Mouse (Mus musculus): Measurements from ENCODE around the gene Cphx2. TPM values are rescaled to one million over a fixed set of nuclear protein-coding genes. Genes with fewer than 3 reads are reported as not detected.
"Not testable (repeated sequence)": the region's sequence is repeated elsewhere in the genome, so short reads cannot be mapped to it uniquely, and the experiment has no call there.

Cphx2 gene
- not detected in 2 replicates for polyA plus RNA-seq (2014; fragmentation: Nextera tagmentation; extraction: Ambion mirVana)

GRCm38 (mm10) chr14:26081216-26081615 lies at the start of gene Cphx2:
TSS of gene Cphx2 (plus strand) at chr14:26081516.
- not testable (repeated sequence) for H3K27ac ChIP-seq (replicated peaks; ENCODE audit: low read depth, low read length); H3K27me3 ChIP-seq (ENCODE audit: control insufficient read depth, insufficient read depth, low read length); H3K36me3 ChIP-seq (replicated peaks; ENCODE audit: control insufficient read depth, insufficient read depth, low read depth, low read length); DNase-seq (ENCODE audit: low spot score); ATAC-seq (replicated peaks; ENCODE audit: insufficient number of reproducible peaks, low FRiP score, low TSS enrichment, low read depth); H3K9ac ChIP-seq (replicated peaks; ENCODE audit: low read length); H3K4me1 ChIP-seq (ENCODE audit: control insufficient read depth, insufficient read depth, low read length); H3K4me3 ChIP-seq (ENCODE audit: low read depth, low read length); H3K9me3 ChIP-seq (replicated peaks; ENCODE audit: control insufficient read depth, low read length); H3K4me2 ChIP-seq (ENCODE audit: low read depth, low read length)
- WGBS = no CpG with 5 or more reads among the region's 6 CpGs

- DNase-seq (ENCODE audit: low spot score); ATAC-seq (replicated peaks; ENCODE audit: insufficient number of reproducible peaks, low FRiP score, low TSS enrichment, low read depth); H3K4me2 ChIP-seq (ENCODE audit: low read depth, low read length); H3K36me3 ChIP-seq (replicated peaks; ENCODE audit: control insufficient read depth, insufficient read depth, low read depth, low read length); H3K9me3 ChIP-seq (replicated peaks; ENCODE audit: control insufficient read depth, low read length); H3K9ac ChIP-seq (replicated peaks; ENCODE audit: low read length); H3K4me1 ChIP-seq (ENCODE audit: control insufficient read depth, insufficient read depth, low read length); H3K27me3 ChIP-seq (ENCODE audit: control insufficient read depth, insufficient read depth, low read length); H3K27ac ChIP-seq (replicated peaks; ENCODE audit: low read depth, low read length); H3K4me3 ChIP-seq (ENCODE audit: low read depth, low read length): not testable (repeated sequence)
- WGBS = no CpG with 5 or more reads among the region's 3 CpGs
These were observed 47.0 kb upstream of the Cphx2 start for GRCm38 (mm10) chr14:26034364-26034763.

GRCm38 (mm10) chr14:26035439-26035838 lies 45.9 kb upstream of the Cphx2 start:
- WGBS = no CpG with 5 or more reads among the region's 6 CpGs
- not testable (repeated sequence) for ATAC-seq (replicated peaks; ENCODE audit: insufficient number of reproducible peaks, low FRiP score, low TSS enrichment, low read depth); H3K9ac ChIP-seq (replicated peaks; ENCODE audit: low read length)

GRCm38 (mm10) chr14:26042611-26043010 lies 38.7 kb upstream of the Cphx2 start, which contains the start of gene Gm9780:
TSS of gene Gm9780 (minus strand) at chr14:26042711.
- H3K36me3 ChIP-seq (replicated peaks; ENCODE audit: control insufficient read depth, insufficient read depth, low read depth, low read length); H3K4me1 ChIP-seq (ENCODE audit: control insufficient read depth, insufficient read depth, low read length); ATAC-seq (replicated peaks; ENCODE audit: insufficient number of reproducible peaks, low FRiP score, low TSS enrichment, low read depth); H3K27ac ChIP-seq (replicated peaks; ENCODE audit: low read depth, low read length); H3K27me3 ChIP-seq (ENCODE audit: control insufficient read depth, insufficient read depth, low read length); H3K4me3 ChIP-seq (ENCODE audit: low read depth, low read length); H3K9me3 ChIP-seq (replicated peaks; ENCODE audit: control insufficient read depth, low read length); H3K9ac ChIP-seq (replicated peaks; ENCODE audit: low read length); H3K4me2 ChIP-seq (ENCODE audit: low read depth, low read length); DNase-seq (ENCODE audit: low spot score): not testable (repeated sequence)
- no CpG with 5 or more reads among the region's 26 CpGs for WGBS

More at GRCm38 (mm10) chr14:26035439-26035838, 45.9 kb upstream of the Cphx2 start:
- H3K36me3 ChIP-seq (replicated peaks; ENCODE audit: control insufficient read depth, insufficient read depth, low read depth, low read length); H3K4me1 ChIP-seq (ENCODE audit: control insufficient read depth, insufficient read depth, low read length); H3K9me3 ChIP-seq (replicated peaks; ENCODE audit: control insufficient read depth, low read length); H3K4me2 ChIP-seq (ENCODE audit: low read depth, low read length); H3K27ac ChIP-seq (replicated peaks; ENCODE audit: low read depth, low read length); H3K27me3 ChIP-seq (ENCODE audit: control insufficient read depth, insufficient read depth, low read length); DNase-seq (ENCODE audit: low spot score); H3K4me3 ChIP-seq (ENCODE audit: low read depth, low read length): not testable (repeated sequence)

- not testable (repeated sequence) for H3K4me1 ChIP-seq (ENCODE audit: control insufficient read depth, insufficient read depth, low read length); H3K27me3 ChIP-seq (ENCODE audit: control insufficient read depth, insufficient read depth, low read length); H3K9ac ChIP-seq (replicated peaks; ENCODE audit: low read length); H3K27ac ChIP-seq (replicated peaks; ENCODE audit: low read depth, low read length); ATAC-seq (replicated peaks; ENCODE audit: insufficient number of reproducible peaks, low FRiP score, low TSS enrichment, low read depth); H3K4me2 ChIP-seq (ENCODE audit: low read depth, low read length); H3K4me3 ChIP-seq (ENCODE audit: low read depth, low read length); H3K9me3 ChIP-seq (replicated peaks; ENCODE audit: control insufficient read depth, low read length); H3K36me3 ChIP-seq (replicated peaks; ENCODE audit: control insufficient read depth, insufficient read depth, low read depth, low read length); DNase-seq (ENCODE audit: low spot score)
- no CpG with 5 or more reads among the region's 5 CpGs for WGBS
These were observed 36.3 kb upstream of the Cphx2 start for GRCm38 (mm10) chr14:26045007-26045406.

GRCm38 (mm10) chr14:26047026-26047425 lies 34.3 kb upstream of the Cphx2 start:
- not testable (repeated sequence) for H3K4me1 ChIP-seq (ENCODE audit: control insufficient read depth, insufficient read depth, low read length); H3K4me3 ChIP-seq (ENCODE audit: low read depth, low read length); H3K4me2 ChIP-seq (ENCODE audit: low read depth, low read length); H3K9ac ChIP-seq (replicated peaks; ENCODE audit: low read length); DNase-seq (ENCODE audit: low spot score); H3K27ac ChIP-seq (replicated peaks; ENCODE audit: low read depth, low read length); H3K9me3 ChIP-seq (replicated peaks; ENCODE audit: control insufficient read depth, low read length); H3K27me3 ChIP-seq (ENCODE audit: control insufficient read depth, insufficient read depth, low read length); ATAC-seq (replicated peaks; ENCODE audit: insufficient number of reproducible peaks, low FRiP score, low TSS enrichment, low read depth); H3K36me3 ChIP-seq (replicated peaks; ENCODE audit: control insufficient read depth, insufficient read depth, low read depth, low read length)
- no CpG with 5 or more reads among the region's 8 CpGs for WGBS

- H3K27ac ChIP-seq (replicated peaks; ENCODE audit: low read depth, low read length); H3K4me1 ChIP-seq (ENCODE audit: control insufficient read depth, insufficient read depth, low read length); H3K9me3 ChIP-seq (replicated peaks; ENCODE audit: control insufficient read depth, low read length); H3K36me3 ChIP-seq (replicated peaks; ENCODE audit: control insufficient read depth, insufficient read depth, low read depth, low read length); H3K4me3 ChIP-seq (ENCODE audit: low read depth, low read length); DNase-seq (ENCODE audit: low spot score); ATAC-seq (replicated peaks; ENCODE audit: insufficient number of reproducible peaks, low FRiP score, low TSS enrichment, low read depth); H3K9ac ChIP-seq (replicated peaks; ENCODE audit: low read length); H3K4me2 ChIP-seq (ENCODE audit: low read depth, low read length); H3K27me3 ChIP-seq (ENCODE audit: control insufficient read depth, insufficient read depth, low read length): not testable (repeated sequence)
- WGBS = no CpG with 5 or more reads among the region's 9 CpGs
These were observed 32.5 kb upstream of the Cphx2 start for GRCm38 (mm10) chr14:26048767-26049166.

GRCm38 (mm10) chr14:26058184-26058583 lies 23.1 kb upstream of the Cphx2 start:
- ATAC-seq (replicated peaks; ENCODE audit: insufficient number of reproducible peaks, low FRiP score, low TSS enrichment, low read depth); H3K4me3 ChIP-seq (ENCODE audit: low read depth, low read length); H3K9ac ChIP-seq (replicated peaks; ENCODE audit: low read length); H3K9me3 ChIP-seq (replicated peaks; ENCODE audit: control insufficient read depth, low read length); H3K27me3 ChIP-seq (ENCODE audit: control insufficient read depth, insufficient read depth, low read length); H3K27ac ChIP-seq (replicated peaks; ENCODE audit: low read depth, low read length); H3K36me3 ChIP-seq (replicated peaks; ENCODE audit: control insufficient read depth, insufficient read depth, low read depth, low read length); DNase-seq (ENCODE audit: low spot score); H3K4me1 ChIP-seq (ENCODE audit: control insufficient read depth, insufficient read depth, low read length); H3K4me2 ChIP-seq (ENCODE audit: low read depth, low read length): not testable (repeated sequence)
- WGBS = no CpG with 5 or more reads among the region's 3 CpGs
